Mouse (Mus musculus) gastrocnemius, postnatal 4 days (tissue): ENCODE results near the gene Foxn3. TPM values are rescaled to one million over a fixed set of nuclear protein-coding genes. Genes with fewer than 3 reads are reported as not detected.
A peak's percentile ranks its signal among the peaks of the same experiment; 100 is the strongest.

Source experiments
- DNase-seq, 2 experiments: peaks; one replicate each; pipeline ENCODE4 v3.0.0; 2021 to 2022; ENCODE audit warnings: low spot score in 2 of 2, mixed read lengths in 2 of 2
- total RNA-seq, 2 experiments: library from RNA; stranded (reverse); gene quantifications; 2 replicates each; pipeline ENCODE4 v1.2.3; 2021

Foxn3 gene
- total RNA-seq, 2 experiments from 2014 or later, result 184 to 217 TPM

DNA sequence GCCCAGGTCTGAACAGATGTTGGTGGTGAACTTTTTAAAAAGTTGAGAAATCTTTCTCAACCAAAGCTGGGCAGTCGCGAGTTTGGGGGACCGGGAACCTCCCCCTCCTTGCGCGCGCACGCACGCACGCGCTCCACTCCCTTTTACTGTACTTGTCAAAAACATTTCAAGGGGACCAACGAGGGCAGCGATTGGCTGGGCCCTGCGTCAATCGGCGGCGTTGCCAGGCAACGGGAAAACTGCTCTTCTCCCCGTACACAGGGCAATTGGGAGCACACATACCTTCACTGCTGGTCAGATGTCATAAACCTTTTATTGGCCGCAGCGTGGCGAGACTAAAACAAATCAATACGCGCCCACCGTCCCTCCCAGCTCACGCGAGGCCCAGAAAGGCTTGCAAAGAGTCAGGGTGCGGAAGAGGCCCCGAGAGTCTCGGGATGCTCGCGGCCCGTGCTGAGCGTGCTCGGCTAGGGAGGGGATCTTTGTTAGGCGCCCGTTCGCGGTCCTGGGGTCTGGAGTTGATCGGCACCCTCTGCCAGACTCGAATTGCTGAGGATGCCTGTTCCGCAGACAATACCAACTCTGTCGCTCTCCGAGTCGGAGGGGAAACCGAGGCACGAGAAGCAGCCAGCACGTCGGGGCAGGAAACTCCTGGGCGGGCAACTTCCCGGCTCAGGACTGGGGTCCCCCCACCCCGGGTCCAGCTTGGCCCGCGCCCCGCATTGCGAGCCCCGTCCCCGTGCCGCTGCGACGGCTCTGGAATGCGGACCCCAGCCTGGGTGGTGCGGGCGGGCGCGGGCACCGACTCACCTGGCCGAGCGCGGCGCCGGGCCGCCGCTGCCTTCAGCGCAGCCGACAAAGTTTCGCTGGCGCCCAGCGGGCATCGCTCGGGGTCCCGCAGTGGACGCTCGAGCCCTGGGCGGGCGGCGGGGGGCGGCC is 171.2 kb downstream of the Foxn3 start:
- peak; percentile 99 for DNase-seq

- no peak for DNase-seq
Measured at GRCm38 (mm10) chr12:99390429-99390828, 173.0 kb downstream of the Foxn3 start.

GRCm38 (mm10) chr12:99389244-99389643 is 174.1 kb downstream of the Foxn3 start:
- DNase-seq, result no peak

DNA sequence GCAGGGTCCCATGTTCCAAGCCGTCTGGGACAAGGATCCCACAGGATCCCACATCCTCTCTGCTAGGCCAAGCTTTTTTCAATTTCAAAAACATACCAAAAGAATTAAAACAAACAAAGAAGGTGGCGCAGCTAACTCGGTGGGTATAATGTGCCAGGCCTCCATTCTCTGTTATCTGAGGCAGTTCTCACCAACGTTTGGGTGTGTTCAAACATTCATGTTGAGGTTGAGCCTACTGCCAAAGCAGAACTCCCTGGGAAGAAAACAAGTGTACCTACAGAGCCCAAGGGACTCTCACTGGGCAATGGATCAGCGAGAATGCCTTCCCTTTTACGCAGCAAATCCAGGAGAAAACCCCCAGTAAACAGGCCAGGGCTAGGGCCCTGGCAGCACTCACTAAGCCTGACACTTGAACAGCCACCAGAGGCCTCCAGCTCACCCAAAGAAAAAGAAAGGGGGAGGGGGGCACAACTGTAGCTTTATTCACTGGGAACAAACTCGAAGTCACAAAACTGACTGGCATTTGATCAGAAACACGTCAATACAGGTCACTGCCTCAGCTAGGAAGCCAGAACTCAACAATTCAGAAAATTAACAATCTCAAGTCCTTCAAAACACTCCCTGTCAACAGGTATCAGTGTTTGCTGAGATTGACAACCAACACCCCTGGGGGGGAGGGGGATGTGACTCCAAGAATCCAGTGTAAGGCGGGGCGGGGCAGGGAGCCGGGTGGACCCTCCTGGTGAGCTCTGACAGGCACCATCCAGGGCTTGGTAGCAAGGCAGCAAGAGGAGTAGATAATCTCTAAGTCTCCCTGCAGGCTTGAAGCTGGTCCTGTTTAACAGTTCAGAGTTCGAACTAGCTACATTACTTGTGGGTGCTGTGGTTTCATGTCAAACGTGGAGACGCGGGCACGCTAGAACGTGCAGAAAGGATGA is 177.2 kb downstream of the Foxn3 start:
- no peak for DNase-seq

DNA sequence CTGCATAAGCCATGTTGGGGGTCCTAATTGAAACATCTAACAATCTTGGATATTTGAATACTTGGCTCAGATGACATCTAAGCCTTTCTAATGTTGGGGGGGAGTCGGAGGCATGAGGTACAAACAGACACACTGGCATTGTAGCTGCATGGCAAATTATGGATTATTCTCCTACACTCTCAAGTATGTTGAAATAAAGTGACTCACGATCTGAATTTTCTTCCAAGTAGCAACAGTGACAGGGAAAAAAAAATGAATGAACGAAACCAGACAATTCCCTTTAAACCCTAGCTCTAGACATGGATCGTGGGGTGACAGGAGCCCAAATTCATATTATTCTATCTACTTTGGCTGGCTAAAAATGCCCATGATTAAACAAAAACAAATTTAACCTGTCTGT is 178.3 kb downstream of the Foxn3 start:
- DNase-seq, result no peak

- DNase-seq, result no peak
Measured at GRCm38 (mm10) chr12:99381317-99381716, 182.1 kb downstream of the Foxn3 start.

DNA sequence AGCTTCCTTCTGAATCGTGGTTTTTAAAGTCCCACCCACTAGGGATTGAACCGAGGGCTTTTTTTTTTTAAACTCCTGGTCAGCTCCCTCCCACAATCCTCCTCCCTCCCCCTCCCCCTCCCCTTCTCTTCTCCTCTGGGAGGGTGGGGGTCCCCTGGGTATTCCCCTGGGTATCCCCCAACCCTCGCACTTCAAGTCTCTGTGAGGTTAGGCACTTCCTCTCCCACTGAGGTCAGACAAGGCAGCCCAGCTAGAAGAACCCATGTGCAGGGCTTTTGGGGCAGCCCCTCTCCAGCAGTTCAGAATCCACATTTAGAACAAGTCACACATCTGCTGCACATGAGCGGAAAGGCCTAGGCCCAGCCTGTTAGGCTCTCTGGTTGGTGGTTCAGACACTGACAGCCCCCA is 182.5 kb downstream of the Foxn3 start:
- DNase-seq, result no peak

GRCm38 (mm10) chr12:99380124-99380523 is 183.3 kb downstream of the Foxn3 start:
- no peak for DNase-seq

DNA sequence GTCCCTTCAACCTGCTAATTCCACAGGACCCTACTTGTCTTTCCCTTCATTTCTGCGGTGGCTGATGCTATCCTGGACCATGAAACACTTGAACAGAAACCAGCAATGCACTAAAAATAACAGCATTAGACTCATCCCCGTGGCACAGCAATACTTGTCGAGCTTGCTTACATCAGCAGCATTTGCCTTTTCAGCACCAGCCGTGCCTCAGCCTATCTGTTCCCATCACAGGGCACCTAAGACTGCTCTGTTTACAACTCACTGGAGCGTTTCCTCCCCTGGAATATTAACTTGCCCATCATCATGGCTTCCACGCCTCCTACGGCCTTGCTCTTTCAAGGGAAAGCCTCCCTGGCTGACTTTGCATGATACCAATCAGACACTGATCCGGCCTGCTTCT is 185.1 kb downstream of the Foxn3 start:
- no peak for DNase-seq

- DNase-seq, result no peak
Measured at GRCm38 (mm10) chr12:99377705-99378104, 185.7 kb downstream of the Foxn3 start.

DNA sequence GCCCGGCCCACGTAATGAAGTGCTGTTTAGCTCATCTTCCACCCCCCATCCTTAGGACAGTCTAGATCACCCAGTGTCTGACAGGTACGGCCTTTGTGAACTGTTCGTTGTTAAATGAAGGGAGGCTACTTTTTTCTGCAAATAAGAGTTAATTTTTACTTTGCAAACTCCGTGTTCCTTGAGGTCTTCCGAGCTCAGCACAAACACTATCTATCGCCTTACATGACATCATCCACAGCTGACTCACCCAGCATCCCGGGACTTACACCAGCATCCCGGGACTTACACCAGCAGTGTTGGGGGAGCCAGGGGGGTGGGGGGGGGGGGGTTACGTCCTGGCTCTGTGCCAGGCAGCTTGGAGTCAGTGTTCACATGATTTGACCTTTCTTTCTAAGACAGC is 186.3 kb downstream of the Foxn3 start:
- DNase-seq, result no peak

- DNase-seq, result no peak
Measured at GRCm38 (mm10) chr12:99375878-99376454, 187.4 kb downstream of the Foxn3 start.

GRCm38 (mm10) chr12:99375426-99375825 is 188.0 kb downstream of the Foxn3 start:
- DNase-seq, result no peak

GRCm38 (mm10) chr12:99374099-99374600 is 189.2 kb downstream of the Foxn3 start:
- DNase-seq, result peak in 1 of 2 experiments; percentile 55

DNA sequence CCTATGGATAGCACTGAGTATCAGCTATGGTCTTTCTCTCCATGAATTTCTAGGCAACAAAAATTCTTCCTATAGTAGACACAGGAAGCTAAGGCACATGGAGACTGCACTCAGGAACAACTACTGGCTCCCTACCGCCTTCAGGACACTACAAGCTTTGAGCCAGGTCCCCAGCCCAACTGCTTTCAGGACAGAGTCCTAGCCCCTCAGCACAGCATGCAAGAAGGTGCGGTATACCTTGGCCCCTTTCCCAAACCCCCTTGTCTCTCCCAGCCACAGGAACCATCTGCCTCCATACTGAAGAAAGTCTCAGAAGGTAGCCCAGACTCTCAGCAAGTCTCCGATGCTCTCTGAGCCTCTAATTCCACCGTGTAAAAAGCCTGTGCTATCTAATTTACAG is 189.8 kb downstream of the Foxn3 start:
- no peak for DNase-seq

- no peak for DNase-seq
Measured at GRCm38 (mm10) chr12:99371500-99371899, 191.9 kb downstream of the Foxn3 start.

- no peak for DNase-seq
Measured at GRCm38 (mm10) chr12:99368251-99368650, 195.1 kb downstream of the Foxn3 start.

- DNase-seq, result no peak
Measured at GRCm38 (mm10) chr12:99365999-99366398, 197.4 kb downstream of the Foxn3 start.

DNA sequence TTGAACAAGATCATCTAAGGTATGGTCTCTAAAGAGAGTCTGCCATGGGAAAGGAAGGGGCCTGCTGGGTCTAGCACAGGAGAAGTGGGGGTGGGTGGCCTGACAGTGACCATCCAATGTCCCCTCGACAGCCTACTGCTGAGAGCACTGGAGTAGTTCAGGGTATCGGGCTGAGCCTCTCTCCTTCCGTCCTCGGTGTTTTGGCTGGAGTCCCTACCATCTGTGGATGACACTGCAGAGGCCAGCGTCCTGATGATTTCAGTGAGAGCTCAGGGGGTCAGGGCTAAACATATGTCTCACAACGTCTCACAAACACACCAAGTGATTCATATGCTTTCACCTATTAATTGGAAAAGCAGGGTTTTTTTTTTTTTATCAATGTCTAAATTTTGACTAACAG is 199.2 kb downstream of the Foxn3 start:
- no peak for DNase-seq

DNA sequence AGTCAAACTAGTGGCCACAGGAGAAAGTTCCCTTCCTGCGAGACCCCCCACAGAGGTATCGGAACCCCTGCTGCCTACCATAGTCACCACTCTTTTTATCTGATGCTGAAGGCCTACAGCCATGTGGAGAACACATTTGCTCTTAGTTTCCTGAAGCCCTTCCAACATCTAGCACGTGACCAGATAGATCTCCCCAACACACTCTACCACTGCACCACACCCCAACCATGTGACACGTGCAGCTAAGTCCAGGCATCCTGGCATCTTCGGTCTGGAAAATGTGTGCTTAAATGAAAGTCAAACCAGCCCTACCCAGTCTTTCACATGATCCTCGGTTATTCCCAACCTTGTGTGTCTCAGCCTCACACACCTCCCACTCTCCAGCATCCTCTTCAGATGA is 200.4 kb downstream of the Foxn3 start:
- DNase-seq, result no peak

- DNase-seq, result no peak
Measured at GRCm38 (mm10) chr12:99361752-99362132, 201.6 kb downstream of the Foxn3 start.
